Mouse (Mus musculus): ENCODE measurements at regions not wholly inside any gene's neighbourhood (a gene's known extent, or its start where the extent isn't known, plus 50 kb on each side); places are given as distances from the start of the nearest gene placed in this dataset.

- WGBS: 61% methylated on average over 7 of the region's 7 CpGs
These were observed 141.5 kb downstream of the Tomm20 start for GRCm38 (mm10) chr8:126804115-126804514.

GRCm38 (mm10) chr8:126802641-126803040 is 143.0 kb downstream of the Tomm20 start:
- H3K4me2 ChIP-seq: no peak overlapping the region
- 74% methylated on average over 4 of the region's 4 CpGs for WGBS
- no peak for ATAC-seq (replicated peaks; ENCODE audit: insufficient number of reproducible peaks, insufficient read depth, low FRiP score, low read depth)
- no peak overlapping the region for H3K27ac ChIP-seq
- peaks cover 33% of the 10 kb centered on the region for H3K4me1 ChIP-seq (replicated peaks)
- no peaks in the 10 kb centered on the region for H3K36me3 ChIP-seq
- H3K27me3 ChIP-seq: no peaks in the 10 kb centered on the region
- no peak overlapping the region for H3K4me3 ChIP-seq
- H3K9ac ChIP-seq: no peak overlapping the region
- H3K9me3 ChIP-seq (replicated peaks): no peaks in the 10 kb centered on the region

More at GRCm38 (mm10) chr8:126804115-126804514, 141.5 kb downstream of the Tomm20 start:
- no peaks in the 10 kb centered on the region for H3K36me3 ChIP-seq
- peak overlapping the region; percentile 31 for H3K27ac ChIP-seq
- H3K9me3 ChIP-seq (replicated peaks): no peaks in the 10 kb centered on the region
- H3K4me3 ChIP-seq: no peak overlapping the region
- no peaks in the 10 kb centered on the region for H3K27me3 ChIP-seq
- peaks cover 32% of the 10 kb centered on the region for H3K4me1 ChIP-seq (replicated peaks)
- ATAC-seq (replicated peaks; ENCODE audit: insufficient number of reproducible peaks, insufficient read depth, low FRiP score, low read depth): no peak
- no peak overlapping the region for H3K4me2 ChIP-seq
- H3K9ac ChIP-seq: no peak overlapping the region

GRCm38 (mm10) chr8:126800976-126801375 is 144.7 kb downstream of the Tomm20 start:
- H3K9ac ChIP-seq: no peak overlapping the region
- 54% methylated on average over 6 of the region's 6 CpGs for WGBS
- ATAC-seq (replicated peaks; ENCODE audit: insufficient number of reproducible peaks, insufficient read depth, low FRiP score, low read depth): no peak

GRCm38 (mm10) chr8:126797571-126798334 is 147.9 kb downstream of the Tomm20 start:
- Histone ChIP-seq H3K4me2 (no peak overlapping the region), H3K9me3 (replicated peaks) (no peaks in the 10 kb centered on the region), H3K9ac (no peak overlapping the region), H3K4me3 (no peak overlapping the region), H3K36me3 (no peaks in the 10 kb centered on the region), H3K27ac (peak overlapping the region; percentile 50), H3K27me3 (no peaks in the 10 kb centered on the region), H3K4me1 (replicated peaks) (peaks cover 4% of the 10 kb centered on the region; the same call in 1 of the 2 replicates)
- 68% methylated on average over 9 of the region's 9 CpGs for WGBS
- ATAC-seq (replicated peaks; ENCODE audit: insufficient number of reproducible peaks, insufficient read depth, low FRiP score, low read depth): no peak; the same call in 1 of the 2 replicates

More at GRCm38 (mm10) chr8:126800976-126801375, 144.7 kb downstream of the Tomm20 start:
- Histone ChIP-seq H3K9me3 (replicated peaks) (no peaks in the 10 kb centered on the region), H3K4me2 (no peak overlapping the region), H3K27ac (no peak overlapping the region), H3K36me3 (no peaks in the 10 kb centered on the region), H3K27me3 (no peaks in the 10 kb centered on the region), H3K4me1 (replicated peaks) (peaks cover 18% of the 10 kb centered on the region), H3K4me3 (no peak overlapping the region)

GRCm38 (mm10) chr8:126793657-126794056 is 152.0 kb downstream of the Tomm20 start:
- ATAC-seq (replicated peaks; ENCODE audit: insufficient number of reproducible peaks, insufficient read depth, low FRiP score, low read depth): no peak
- 69% methylated on average over 3 of the region's 3 CpGs for WGBS
- H3K27ac ChIP-seq: no peak overlapping the region
- no peaks in the 10 kb centered on the region for H3K27me3 ChIP-seq
- H3K4me3 ChIP-seq: no peak overlapping the region
- no peak overlapping the region for H3K9ac ChIP-seq
- H3K4me2 ChIP-seq: no peak overlapping the region
- H3K4me1 ChIP-seq (replicated peaks): peaks cover 9% of the 10 kb centered on the region
- H3K36me3 ChIP-seq: no peaks in the 10 kb centered on the region
- no peaks in the 10 kb centered on the region for H3K9me3 ChIP-seq (replicated peaks)

- WGBS: 78% methylated on average over 4 of the region's 4 CpGs
- no peak overlapping the region for H3K4me2 ChIP-seq
- no peak overlapping the region for H3K9ac ChIP-seq
- no peaks in the 10 kb centered on the region for H3K36me3 ChIP-seq
- H3K4me1 ChIP-seq (replicated peaks): peaks cover 7% of the 10 kb centered on the region; the same call in 1 of the 2 replicates
- no peak overlapping the region for H3K27ac ChIP-seq
- no peak for ATAC-seq (replicated peaks; ENCODE audit: insufficient number of reproducible peaks, insufficient read depth, low FRiP score, low read depth)
- H3K4me3 ChIP-seq: no peak overlapping the region
- no peaks in the 10 kb centered on the region for H3K27me3 ChIP-seq
- H3K9me3 ChIP-seq (replicated peaks): no peaks in the 10 kb centered on the region
These were observed 154.6 kb downstream of the Tomm20 start for GRCm38 (mm10) chr8:126791069-126791468.

- no peak overlapping the region for H3K4me2 ChIP-seq
- no peak for ATAC-seq (replicated peaks; ENCODE audit: insufficient number of reproducible peaks, insufficient read depth, low FRiP score, low read depth)
- no peaks in the 10 kb centered on the region for H3K36me3 ChIP-seq
- H3K27ac ChIP-seq: no peak overlapping the region
- WGBS: 86% methylated on average over 9 of the region's 9 CpGs
- H3K27me3 ChIP-seq: no peaks in the 10 kb centered on the region
- H3K9me3 ChIP-seq (replicated peaks): no peaks in the 10 kb centered on the region
- H3K4me3 ChIP-seq: no peak overlapping the region
- H3K4me1 ChIP-seq (replicated peaks): peaks cover 7% of the 10 kb centered on the region; the same call in 1 of the 2 replicates
- no peak overlapping the region for H3K9ac ChIP-seq
These were observed 155.4 kb downstream of the Tomm20 start for GRCm38 (mm10) chr8:126790214-126790613.

GRCm38 (mm10) chr8:126789076-126789475 is 156.6 kb downstream of the Tomm20 start:
- Histone ChIP-seq H3K36me3 (no peaks in the 10 kb centered on the region), H3K4me3 (no peak overlapping the region), H3K27ac (peak overlapping the region; percentile 63), H3K4me1 (replicated peaks) (peaks cover 7% of the 10 kb centered on the region; the same call in 1 of the 2 replicates), H3K9me3 (replicated peaks) (no peaks in the 10 kb centered on the region), H3K27me3 (no peaks in the 10 kb centered on the region), H3K4me2 (no peak overlapping the region), H3K9ac (no peak overlapping the region)
- WGBS: 53% methylated on average over 4 of the region's 4 CpGs
- no peak for ATAC-seq (replicated peaks; ENCODE audit: insufficient number of reproducible peaks, insufficient read depth, low FRiP score, low read depth)

GRCm38 (mm10) chr8:126788669-126789068 is 157.0 kb downstream of the Tomm20 start:
- Histone ChIP-seq H3K27ac (peak overlapping the region; percentile 63), H3K9ac (no peak overlapping the region), H3K4me2 (no peak overlapping the region), H3K27me3 (no peaks in the 10 kb centered on the region), H3K36me3 (no peaks in the 10 kb centered on the region), H3K4me3 (no peak overlapping the region), H3K4me1 (replicated peaks) (peaks cover 7% of the 10 kb centered on the region; the same call in 1 of the 2 replicates), H3K9me3 (replicated peaks) (no peaks in the 10 kb centered on the region)
- peak; percentile 23; the same call in 1 of the 2 replicates for ATAC-seq (replicated peaks; ENCODE audit: insufficient number of reproducible peaks, insufficient read depth, low FRiP score, low read depth)
- 45% methylated on average over 4 of the region's 4 CpGs for WGBS

GRCm38 (mm10) chr8:126787398-126787797 is 158.2 kb downstream of the Tomm20 start:
- Histone ChIP-seq H3K4me1 (replicated peaks) (peaks cover 7% of the 10 kb centered on the region; the same call in 1 of the 2 replicates), H3K27ac (no peak overlapping the region), H3K9me3 (replicated peaks) (no peaks in the 10 kb centered on the region), H3K27me3 (no peaks in the 10 kb centered on the region), H3K36me3 (no peaks in the 10 kb centered on the region), H3K9ac (no peak overlapping the region), H3K4me3 (no peak overlapping the region), H3K4me2 (no peak overlapping the region)
- 83% methylated on average over 8 of the region's 8 CpGs for WGBS
- ATAC-seq (replicated peaks; ENCODE audit: insufficient number of reproducible peaks, insufficient read depth, low FRiP score, low read depth): no peak

- no peak for ATAC-seq (replicated peaks; ENCODE audit: insufficient number of reproducible peaks, insufficient read depth, low FRiP score, low read depth)
- WGBS: 70% methylated on average over 3 of the region's 3 CpGs
These were observed 160.4 kb downstream of the Tomm20 start for GRCm38 (mm10) chr8:126785211-126785610.

More at GRCm38 (mm10) chr8:126785211-126785610, 160.4 kb downstream of the Tomm20 start:
- H3K36me3 ChIP-seq: no peaks in the 10 kb centered on the region
- H3K4me2 ChIP-seq: no peak overlapping the region
- H3K9me3 ChIP-seq (replicated peaks): no peaks in the 10 kb centered on the region
- no peak overlapping the region for H3K9ac ChIP-seq
- no peak overlapping the region for H3K27ac ChIP-seq
- 0 out of 2 replicates have a peak, but pooled peaks cover 2% of the 10 kb centered on the region for H3K27me3 ChIP-seq
- peaks cover 7% of the 10 kb centered on the region; the same call in 1 of the 2 replicates for H3K4me1 ChIP-seq (replicated peaks)
- H3K4me3 ChIP-seq: no peak overlapping the region

Measured in heart, embryonic 15.5 days (tissue).